Mouse (Mus musculus) lung, embryonic 16.5 days (tissue): Measurements from ENCODE around the gene Fn3krp. TPM values are rescaled to one million over a fixed set of nuclear protein-coding genes. Genes with fewer than 3 reads are reported as not detected.

Source experiments
- ATAC-seq: fragments of 200-750 bp; cut with Nextera tagmentation; 2 replicates; pipeline ENCODE4 v1.8.0; 2017; ENCODE audit warnings: low read depth, mild to moderate bottlenecking, moderate library complexity
- H3K27ac ChIP-seq: fragments of 300-500 bp; sonication (generic); 2 replicates; pipeline ENCODE4 v1.5.1; 2014; ENCODE audit warnings: mild to moderate bottlenecking, control low read depth, low read length
- H3K27me3 ChIP-seq: fragments of 300-500 bp; sonication (generic); 2 replicates; pipeline ENCODE4 v1.6.1; 2014; ENCODE audit warnings: low read depth, low read length, mixed read lengths; ENCODE audit not compliant: control insufficient read depth, insufficient read depth
- H3K36me3 ChIP-seq: fragments of 300-500 bp; sonication (generic); 2 replicates; pipeline ENCODE4 v1.6.1; 2014; ENCODE audit warnings: low read length; ENCODE audit not compliant: control insufficient read depth, insufficient read depth
- H3K4me1 ChIP-seq: fragments of 300-500 bp; sonication (generic); replicated peaks from 2 replicates; pipeline ENCODE4 v1.6.1; 2014; ENCODE audit warnings: low read length, mixed read lengths; ENCODE audit not compliant: control insufficient read depth, insufficient read depth
- H3K4me2 ChIP-seq: fragments of 300-500 bp; sonication (generic); 2 replicates; pipeline ENCODE4 v1.6.1; 2014; ENCODE audit warnings: low read depth, low read length, control low read depth
- H3K4me3 ChIP-seq: fragments of 300-500 bp; sonication (generic); 2 replicates; pipeline ENCODE4 v1.5.1; 2014; ENCODE audit warnings: mild to moderate bottlenecking, low read length, control low read depth
- H3K9ac ChIP-seq: fragments of 300-500 bp; sonication (generic); 2 replicates; pipeline ENCODE4 v1.6.1; 2014; ENCODE audit warnings: low read length, control low read depth
- H3K9me3 ChIP-seq: fragments of 300-500 bp; sonication (generic); 2 replicates; pipeline ENCODE4 v1.6.1; 2016; ENCODE audit warnings: low read length; ENCODE audit not compliant: control insufficient read depth
- WGBS: fragments of 180-500 bp; shearing (Covaris S2); extraction: QIAGEN DNeasy Blood & Tissue Kit; methylation state at CpG from one replicate; pipeline ENCODE4 v1.1.7; 2014; 5-methylcytosine and 5-hydroxymethylcytosine counted together
- polyA plus RNA-seq: library from polyadenylated mRNA; unstranded; fragments of >200 nt; fragmentation: Nextera tagmentation; extraction: Ambion mirVana; gene quantifications from 2 replicates; pipeline ENCODE4 v1.2.1, GENCODE M21; 2015

The Fn3krp gene
- polyA plus RNA-seq, 1 experiment from 2014 or later: 9.3 TPM

GRCm38 (mm10) chr11:121414762-121415161 is 6.4 kb upstream of the Fn3krp start:
- no peak overlapping the region for H3K9ac ChIP-seq
- no peak overlapping the region for H3K4me3 ChIP-seq
- no peak overlapping the region for H3K4me2 ChIP-seq
- H3K27me3 ChIP-seq: no peaks in the 10 kb centered on the region
- no peaks in the 10 kb centered on the region for H3K4me1 ChIP-seq
- no peak overlapping the region for H3K27ac ChIP-seq
- H3K36me3 ChIP-seq: no peaks in the 10 kb centered on the region
- H3K9me3 ChIP-seq: no peaks in the 10 kb centered on the region
- ATAC-seq: no peak
- WGBS: 70% methylated on average over 5 of the region's 5 CpGs

GRCm38 (mm10) chr11:121415351-121415750 is 5.8 kb upstream of the Fn3krp start:
- Histone ChIP-seq H3K9me3 (no peaks in the 10 kb centered on the region), H3K4me3 (no peak overlapping the region), H3K27ac (no peak overlapping the region), H3K4me2 (no peak overlapping the region), H3K4me1 (peaks cover under 1% of the 10 kb centered on the region; the same call in 1 of the 2 replicates), H3K36me3 (no peaks in the 10 kb centered on the region), H3K9ac (no peak overlapping the region), H3K27me3 (no peaks in the 10 kb centered on the region)
- WGBS: 27% methylated on average over 5 of the region's 5 CpGs
- ATAC-seq: no peak

GRCm38 (mm10) chr11:121417971-121418370 is 3.2 kb upstream of the Fn3krp start:
- Histone ChIP-seq H3K27ac (no peak overlapping the region), H3K4me2 (no peak overlapping the region), H3K36me3 (no peaks in the 10 kb centered on the region), H3K9me3 (no peaks in the 10 kb centered on the region), H3K27me3 (no peaks in the 10 kb centered on the region), H3K4me1 (peaks cover 10% of the 10 kb centered on the region), H3K9ac (no peak overlapping the region), H3K4me3 (no peak overlapping the region)
- ATAC-seq: no peak
- WGBS: 76% methylated on average over 5 of the region's 5 CpGs

- ATAC-seq: no peak
- no peak overlapping the region for H3K4me2 ChIP-seq
- WGBS: 62% methylated on average over 2 of the region's 2 CpGs
- no peaks in the 10 kb centered on the region for H3K27me3 ChIP-seq
- H3K4me3 ChIP-seq: no peak overlapping the region
- peaks cover 10% of the 10 kb centered on the region for H3K4me1 ChIP-seq
- H3K36me3 ChIP-seq: no peaks in the 10 kb centered on the region
- H3K9me3 ChIP-seq: no peaks in the 10 kb centered on the region
- no peak overlapping the region for H3K9ac ChIP-seq
- H3K27ac ChIP-seq: no peak overlapping the region
Observed at GRCm38 (mm10) chr11:121418932-121419331, 2.3 kb upstream of the Fn3krp start.

- H3K9me3 ChIP-seq: no peaks in the 10 kb centered on the region
- H3K9ac ChIP-seq: peak overlapping the region; percentile 66
- no peaks in the 10 kb centered on the region for H3K27me3 ChIP-seq
- peak overlapping the region; percentile 82 for H3K4me3 ChIP-seq
- H3K36me3 ChIP-seq: no peaks in the 10 kb centered on the region
- peaks cover 10% of the 10 kb centered on the region for H3K4me1 ChIP-seq
- H3K27ac ChIP-seq: no peak overlapping the region
- WGBS: 48% methylated on average over 5 of the region's 5 CpGs
- ATAC-seq: no peak
- peak overlapping the region; percentile 90 for H3K4me2 ChIP-seq
Observed at GRCm38 (mm10) chr11:121420379-121420778, 822 bp upstream of the Fn3krp start.

- H3K4me1 ChIP-seq: peaks cover 10% of the 10 kb centered on the region
- peak overlapping the region; percentile 84 for H3K9ac ChIP-seq
- no peaks in the 10 kb centered on the region for H3K27me3 ChIP-seq
- H3K36me3 ChIP-seq: no peaks in the 10 kb centered on the region
- peak overlapping the region; percentile 32; the same call in 1 of the 2 replicates for H3K27ac ChIP-seq
- H3K4me2 ChIP-seq: peak overlapping the region; percentile 90
- ATAC-seq: peak; percentile 51
- H3K4me3 ChIP-seq: peak overlapping the region; percentile 82
- no peaks in the 10 kb centered on the region for H3K9me3 ChIP-seq
- under 1% methylated on average over 28 of the region's 28 CpGs for WGBS
Observed at GRCm38 (mm10) chr11:121421553-121422173, 462 bp downstream of the Fn3krp start.

- Histone ChIP-seq H3K9me3 (no peaks in the 10 kb centered on the region), H3K4me1 (peaks cover 5% of the 10 kb centered on the region; the same call in 1 of the 2 replicates), H3K27me3 (no peaks in the 10 kb centered on the region; the same call in 1 of the 2 replicates), H3K27ac (no peak overlapping the region), H3K36me3 (0 out of 2 replicates have a peak, but pooled peaks cover 4% of the 10 kb centered on the region), H3K4me2 (no peak overlapping the region), H3K9ac (no peak overlapping the region), H3K4me3 (no peak overlapping the region)
- ATAC-seq: no peak
- 79% methylated on average over 4 of the region's 4 CpGs for WGBS
Observed at GRCm38 (mm10) chr11:121433397-121433796, 12.2 kb downstream of the Fn3krp start.

- Histone ChIP-seq H3K9ac (peak within 1 kb of the TSS; percentile 57), H3K4me1 (peaks cover 5% of the 10 kb centered on the region; the same call in 1 of the 2 replicates), H3K9me3 (no peaks in the 10 kb centered on the region), H3K4me2 (peak within 1 kb of the TSS; percentile 87), H3K27ac (no peak within 1 kb of the TSS), H3K4me3 (peak within 1 kb of the TSS; percentile 49), H3K27me3 (no peaks in the 10 kb centered on the region; the same call in 1 of the 2 replicates), H3K36me3 (no peaks in the 10 kb centered on the region)
- WGBS: 6% methylated on average over 30 of the region's 30 CpGs
- peak; percentile 94 for ATAC-seq
Observed at GRCm38 (mm10) chr11:121434156-121435155, 13.3 kb downstream of the Fn3krp start, which contains the start of gene Fn3k. Gene Fn3k (plus strand): TSS chr11:121434913.

- no peaks in the 10 kb centered on the region for H3K36me3 ChIP-seq
- no peak overlapping the region for H3K9ac ChIP-seq
- H3K4me1 ChIP-seq: peaks cover 5% of the 10 kb centered on the region; the same call in 1 of the 2 replicates
- H3K4me3 ChIP-seq: no peak overlapping the region
- WGBS: 59% methylated on average over 5 of the region's 5 CpGs
- no peak for ATAC-seq
- H3K27me3 ChIP-seq: no peaks in the 10 kb centered on the region; the same call in 1 of the 2 replicates
- no peaks in the 10 kb centered on the region for H3K9me3 ChIP-seq
- no peak overlapping the region for H3K4me2 ChIP-seq
- no peak overlapping the region for H3K27ac ChIP-seq
Observed at GRCm38 (mm10) chr11:121437236-121437635, 16.0 kb downstream of the Fn3krp start.
